Mouse (Mus musculus) kidney, postnatal 0 days (tissue): ENCODE data around the gene Btbd2. TPM values are rescaled to one million over a fixed set of nuclear protein-coding genes. Genes with fewer than 3 reads are reported as not detected.

Experiments used
- ATAC-seq: fragments of 200-750 bp; cut with Nextera tagmentation; replicated peaks from 2 replicates; pipeline ENCODE4 v1.8.0; 2017; ENCODE audit warnings: low read depth, moderate number of reproducible peaks, moderate TSS enrichment, moderate library complexity; ENCODE audit not compliant: low FRiP score
- DNase-seq: peaks from one replicate; pipeline ENCODE4 v3.0.0-alpha.2; 2016; ENCODE audit warnings: low spot score
- H3K27ac ChIP-seq: fragments of 300-500 bp; sonication (generic); 2 replicates; pipeline ENCODE4 v1.5.1; 2014; ENCODE audit warnings: mild to moderate bottlenecking
- H3K27me3 ChIP-seq: fragments of 300-500 bp; sonication (generic); 2 replicates; pipeline ENCODE4 v1.6.1; 2014; ENCODE audit warnings: low read length, mixed read lengths; ENCODE audit not compliant: insufficient read depth
- H3K36me3 ChIP-seq: fragments of 300-500 bp; sonication (generic); 2 replicates; pipeline ENCODE4 v1.6.1; 2014; ENCODE audit warnings: low read length, mixed read lengths; ENCODE audit not compliant: insufficient read depth
- H3K4me1 ChIP-seq: fragments of 300-500 bp; sonication (generic); replicated peaks from 2 replicates; pipeline ENCODE4 v1.6.1; 2014; ENCODE audit warnings: antibody characterized with exemption, low read length, mixed read lengths; ENCODE audit not compliant: insufficient read depth
- H3K4me2 ChIP-seq: fragments of 300-500 bp; sonication (generic); 2 replicates; pipeline ENCODE4 v1.6.1; 2014; ENCODE audit warnings: mild to moderate bottlenecking, low read length, moderate library complexity, mixed read lengths
- H3K4me3 ChIP-seq: fragments of 300-500 bp; sonication (generic); replicated peaks from 2 replicates; pipeline ENCODE4 v1.5.1; 2014; ENCODE audit warnings: low read depth, low read length
- H3K9ac ChIP-seq: fragments of 300-500 bp; sonication (generic); 2 replicates; pipeline ENCODE4 v1.6.1; 2014; ENCODE audit warnings: low read depth, low read length
- H3K9me3 ChIP-seq: fragments of 300-500 bp; sonication (generic); replicated peaks from 2 replicates; pipeline ENCODE4 v1.6.1; 2016; ENCODE audit warnings: low read length, inconsistent platforms, mixed read lengths
- CTCF ChIP-seq: IDR thresholded peaks from 2 replicates; pipeline ENCODE4 v1.5.1; 2016; ENCODE audit warnings: antibody characterized with exemption, low read depth, mild to moderate bottlenecking, moderate library complexity
- WGBS: fragments of 180-500 bp; shearing (Covaris S2); extraction: QIAGEN DNeasy Blood & Tissue Kit; methylation state at CpG from one replicate; pipeline ENCODE4 v1.1.7; 2014; 5-methylcytosine and 5-hydroxymethylcytosine counted together
- polyA plus RNA-seq: library from polyadenylated mRNA; unstranded; fragments of >200 nt; fragmentation: Nextera tagmentation; extraction: Ambion mirVana; gene quantifications from 2 replicates; pipeline ENCODE4 v1.2.1, GENCODE M21; 2015

Btbd2 gene
- polyA plus RNA-seq, 1 experiment from 2014 or later: 62.7 TPM

- no peak for TF ChIP-seq CTCF
- Histone ChIP-seq H3K9me3 (no peaks in the 10 kb centered on the region), H3K36me3 (peaks cover 52% of the 10 kb centered on the region), H3K9ac (no peak overlapping the region), H3K4me1 (peaks cover 33% of the 10 kb centered on the region), H3K4me3 (no peak overlapping the region), H3K27ac (no peak overlapping the region), H3K4me2 (no peak overlapping the region), H3K27me3 (no peaks in the 10 kb centered on the region)
- WGBS: 77% methylated on average over 11 of the region's 11 CpGs
- ATAC-seq (no peak), DNase-seq (no peak)
Measured at GRCm38 (mm10) chr10:80671936-80672690, 15.2 kb upstream of the Btbd2 start.

DNA sequence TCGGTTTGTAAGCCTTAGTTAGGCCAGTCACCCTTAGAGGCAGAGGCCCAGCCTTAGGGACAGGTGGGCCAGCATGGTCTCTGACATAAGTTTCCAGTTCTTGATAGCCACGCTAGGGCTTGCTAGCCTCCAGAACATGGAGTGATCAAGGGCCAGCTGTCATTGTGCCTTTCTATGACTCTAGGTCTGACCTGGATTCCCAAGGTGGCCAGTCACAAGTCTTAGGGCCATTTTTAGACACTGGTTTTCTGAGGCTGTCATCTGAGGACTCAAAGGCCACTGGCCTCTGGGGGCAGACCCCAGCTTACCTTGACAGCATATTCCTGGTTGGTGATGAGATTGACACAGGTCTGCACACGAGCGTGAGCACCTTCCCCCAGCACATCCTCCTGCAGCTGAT lies 14.4 kb upstream of the Btbd2 start:
- no peak overlapping the region for H3K9ac ChIP-seq
- H3K27me3 ChIP-seq: no peaks in the 10 kb centered on the region
- H3K4me1 ChIP-seq: peaks cover 34% of the 10 kb centered on the region
- TF ChIP-seq CTCF: no peak
- WGBS: 80% methylated on average over 4 of the region's 4 CpGs
- DNase-seq (no peak), ATAC-seq (no peak)
- no peaks in the 10 kb centered on the region for H3K9me3 ChIP-seq
- H3K36me3 ChIP-seq: peaks cover 60% of the 10 kb centered on the region
- H3K27ac ChIP-seq: no peak overlapping the region
- H3K4me2 ChIP-seq: no peak overlapping the region
- no peak overlapping the region for H3K4me3 ChIP-seq

GRCm38 (mm10) chr10:80670531-80670930 lies 13.7 kb upstream of the Btbd2 start:
- Histone ChIP-seq H3K36me3 (peaks cover 62% of the 10 kb centered on the region), H3K27me3 (no peaks in the 10 kb centered on the region), H3K4me1 (peaks cover 41% of the 10 kb centered on the region), H3K4me3 (no peak overlapping the region), H3K9me3 (no peaks in the 10 kb centered on the region), H3K27ac (no peak overlapping the region), H3K4me2 (no peak overlapping the region), H3K9ac (no peak overlapping the region)
- no peak for ATAC-seq
- no peak for DNase-seq
- 81% methylated on average over 2 of the region's 2 CpGs for WGBS
- no peak for TF ChIP-seq CTCF

GRCm38 (mm10) chr10:80669737-80670485 lies 13.0 kb upstream of the Btbd2 start:
- H3K9ac ChIP-seq: no peak overlapping the region
- H3K4me3 ChIP-seq: no peak overlapping the region
- no peak overlapping the region for H3K4me2 ChIP-seq
- ATAC-seq: no peak
- WGBS: 84% methylated on average over 7 of the region's 7 CpGs
- H3K4me1 ChIP-seq: peaks cover 46% of the 10 kb centered on the region
- no peak for DNase-seq
- H3K27me3 ChIP-seq: no peaks in the 10 kb centered on the region
- no peak overlapping the region for H3K27ac ChIP-seq
- TF ChIP-seq CTCF: no peak
- H3K36me3 ChIP-seq: peaks cover 62% of the 10 kb centered on the region
- no peaks in the 10 kb centered on the region for H3K9me3 ChIP-seq

- 82% methylated on average over 12 of the region's 12 CpGs for WGBS
- H3K4me3 ChIP-seq: no peak overlapping the region
- peaks cover 62% of the 10 kb centered on the region for H3K36me3 ChIP-seq
- no peaks in the 10 kb centered on the region for H3K9me3 ChIP-seq
- H3K27me3 ChIP-seq: no peaks in the 10 kb centered on the region
- H3K4me1 ChIP-seq: peaks cover 45% of the 10 kb centered on the region
- no peak overlapping the region for H3K4me2 ChIP-seq
- DNase-seq: no peak
- TF ChIP-seq CTCF: no peak
- ATAC-seq: no peak
- H3K27ac ChIP-seq: no peak overlapping the region
- no peak overlapping the region for H3K9ac ChIP-seq
Measured at GRCm38 (mm10) chr10:80669018-80669417, 12.1 kb upstream of the Btbd2 start.

- H3K4me1 ChIP-seq: peaks cover 45% of the 10 kb centered on the region
Measured at GRCm38 (mm10) chr10:80668614-80669013, 11.7 kb upstream of the Btbd2 start.

More at GRCm38 (mm10) chr10:80668614-80669013, 11.7 kb upstream of the Btbd2 start:
- ATAC-seq: no peak
- Histone ChIP-seq H3K27me3 (no peaks in the 10 kb centered on the region), H3K9me3 (no peaks in the 10 kb centered on the region), H3K27ac (no peak overlapping the region), H3K4me2 (no peak overlapping the region), H3K4me3 (no peak overlapping the region), H3K36me3 (peaks cover 62% of the 10 kb centered on the region), H3K9ac (no peak overlapping the region)
- 78% methylated on average over 11 of the region's 11 CpGs for WGBS
- no peak for TF ChIP-seq CTCF
- DNase-seq: no peak
